Mouse (Mus musculus) ovary, postnatal 36 days (tissue): ENCODE results near the gene Ssna1.
A peak's percentile ranks its signal among the peaks of the same experiment; 100 is the strongest.

Source experiments
- DNase-seq: peaks from one replicate; pipeline ENCODE4 v3.0.0; 2022; ENCODE audit warnings: low spot score, mixed read lengths

Gene Ssna1

DNA sequence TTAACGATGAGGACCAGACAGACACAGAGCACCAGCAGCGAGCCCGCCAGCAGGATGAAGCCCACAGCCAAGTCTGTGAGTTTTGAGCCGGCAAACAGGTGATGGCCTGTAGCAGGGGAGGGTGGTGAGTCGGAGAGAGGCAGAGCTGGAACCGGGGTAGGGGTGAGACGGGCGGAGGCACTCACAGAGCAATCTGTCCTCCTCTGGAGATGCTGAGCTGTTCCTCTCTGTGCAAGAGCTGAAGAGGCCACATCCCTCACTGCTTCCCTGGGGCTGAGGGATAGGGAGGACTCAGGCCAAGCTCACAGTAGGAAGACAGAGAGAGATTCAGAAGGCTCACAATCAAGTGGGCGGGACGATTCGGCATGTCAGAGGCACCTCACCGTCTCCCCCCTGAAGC is 41.2 kb downstream of the Ssna1 start:
- no peak for DNase-seq

GRCm38 (mm10) chr2:25230581-25230980 is 41.7 kb downstream of the Ssna1 start:
- DNase-seq = no peak

- DNase-seq = no peak
Measured at GRCm38 (mm10) chr2:25229582-25229981, 42.7 kb downstream of the Ssna1 start.

GRCm38 (mm10) chr2:25228995-25229530 is 43.2 kb downstream of the Ssna1 start:
- no peak for DNase-seq

- DNase-seq = peak; percentile 77
Measured at GRCm38 (mm10) chr2:25228431-25228889, 43.8 kb downstream of the Ssna1 start.

DNA sequence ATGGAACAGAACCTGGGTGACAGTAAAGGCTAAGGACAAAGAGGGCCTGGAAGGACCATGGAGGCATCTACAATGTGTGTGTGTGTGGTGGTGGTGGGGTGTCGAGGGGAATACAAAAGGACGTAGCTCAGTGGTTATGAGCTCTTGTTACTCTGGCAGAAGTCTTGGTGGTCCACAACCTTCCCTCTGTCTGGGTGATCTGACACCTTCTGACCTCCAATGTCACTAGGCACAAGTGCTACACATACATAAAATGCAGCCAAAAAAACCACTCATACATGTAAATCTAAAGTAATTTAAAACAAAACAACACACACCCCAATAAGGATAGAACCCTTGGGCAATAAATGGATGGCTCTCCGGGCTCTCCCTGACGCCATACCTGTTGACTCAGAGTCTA is 44.8 kb downstream of the Ssna1 start:
- no peak for DNase-seq

DNA sequence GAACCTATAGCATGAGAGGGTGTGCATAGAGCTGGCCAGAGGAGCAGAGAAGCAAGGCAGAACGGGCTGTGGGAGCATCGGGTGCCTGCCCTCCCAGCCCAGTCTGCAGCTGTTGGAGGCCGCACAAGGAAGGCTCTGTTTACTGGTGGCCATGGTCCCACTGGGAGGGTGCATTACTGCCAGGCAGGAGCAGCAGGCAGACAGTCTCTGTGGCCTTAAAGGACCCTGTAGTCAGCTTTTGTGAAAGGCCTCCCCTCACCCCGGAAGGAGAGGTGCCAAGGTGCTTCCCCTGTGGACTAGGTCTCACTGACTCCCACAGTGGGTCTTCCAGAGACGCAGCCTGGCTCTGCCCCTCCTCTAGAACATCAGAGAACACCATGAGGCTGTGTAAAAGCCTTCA is 45.4 kb downstream of the Ssna1 start:
- DNase-seq = no peak

DNA sequence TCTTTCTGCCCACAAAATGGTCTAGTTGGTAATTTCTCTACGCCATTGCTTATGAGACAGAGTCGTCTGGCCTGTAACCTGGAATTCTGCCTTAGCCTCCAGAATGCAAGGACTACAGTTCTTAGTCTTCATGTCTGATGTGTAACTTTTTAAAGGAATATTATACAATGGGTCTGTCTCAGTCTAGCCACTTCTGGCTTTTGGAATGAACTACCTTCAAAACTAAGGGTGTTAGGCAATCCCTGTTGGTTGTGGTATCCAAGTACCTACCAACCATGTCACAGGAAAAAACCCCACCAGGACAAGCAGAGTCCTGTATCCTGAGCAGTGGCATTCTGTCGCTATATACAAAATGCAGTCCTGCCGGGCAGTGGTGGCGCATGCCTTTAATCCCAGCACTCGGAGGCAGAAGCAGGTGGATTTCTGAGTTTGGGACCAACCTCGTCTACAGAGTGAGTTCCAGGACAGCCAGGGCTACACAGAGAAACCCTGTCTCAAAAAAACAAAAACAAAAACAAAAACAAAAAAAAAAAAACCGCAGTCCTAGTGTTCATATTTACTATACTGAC is 46.3 kb downstream of the Ssna1 start:
- DNase-seq = no peak

- peak; percentile 96 for DNase-seq
Measured at GRCm38 (mm10) chr2:25224766-25225752, 47.2 kb downstream of the Ssna1 start.

- no peak for DNase-seq
Measured at GRCm38 (mm10) chr2:25224492-25224765, 47.8 kb downstream of the Ssna1 start, which contains the start of gene Tubb4b. Gene Tubb4b, minus strand, starts transcription at chr2:25224702.

GRCm38 (mm10) chr2:25223681-25224491 is 48.4 kb downstream of the Ssna1 start:
- DNase-seq = peak; percentile 80

- DNase-seq = no peak
Measured at GRCm38 (mm10) chr2:25221331-25221772, 50.9 kb downstream of the Ssna1 start.
